Mouse (Mus musculus) neutrophil, adult 65 days (primary cell): ENCODE results near the gene Ifi211. TPM values are rescaled to one million over a fixed set of nuclear protein-coding genes. Genes with fewer than 3 reads are reported as not detected.

Experiments used
- total RNA-seq: library from RNA; stranded (reverse); gene quantifications from 2 replicates; pipeline ENCODE4 v1.2.4, GENCODE M21; 2023

Gene Ifi211
- 7.9 and 12.3 TPM in 2 replicates for total RNA-seq

DNA sequence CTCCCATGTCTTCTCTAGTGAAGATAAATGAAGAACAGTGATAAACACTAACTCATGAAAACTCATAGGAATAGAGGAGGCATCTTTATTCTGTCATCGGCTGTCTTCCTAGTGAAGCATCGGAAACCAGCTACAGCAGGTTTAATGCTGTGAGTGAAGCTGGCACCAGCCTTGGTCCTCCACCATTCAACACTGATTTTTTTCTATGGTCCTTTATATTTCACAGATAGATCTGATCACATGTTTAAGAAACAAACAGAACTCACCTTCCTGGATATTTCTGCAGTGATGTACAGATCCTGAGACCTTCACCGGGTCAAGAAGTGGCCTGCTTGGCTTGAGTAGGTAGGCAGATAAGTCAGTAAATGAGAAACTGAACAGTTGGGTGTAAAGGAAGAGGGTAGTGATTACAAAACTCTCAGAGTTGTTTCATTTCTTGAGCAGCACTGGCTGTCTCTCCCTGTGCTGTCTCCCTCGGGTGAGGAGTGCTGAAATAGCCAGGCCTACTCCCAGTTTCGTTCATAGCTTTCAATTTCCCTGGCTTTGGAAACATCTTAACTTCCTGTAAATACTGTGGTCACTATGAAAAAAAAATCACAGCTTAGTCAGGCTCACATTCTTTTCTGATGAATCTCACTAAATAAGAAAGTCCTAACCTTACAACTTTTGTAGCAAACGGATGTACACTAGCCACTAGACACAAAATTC lies at the start of gene Ifi211:
Gene Ifi211 (minus strand): TSS at position 499 of the 708 bp plus-strand sequence.

DNA sequence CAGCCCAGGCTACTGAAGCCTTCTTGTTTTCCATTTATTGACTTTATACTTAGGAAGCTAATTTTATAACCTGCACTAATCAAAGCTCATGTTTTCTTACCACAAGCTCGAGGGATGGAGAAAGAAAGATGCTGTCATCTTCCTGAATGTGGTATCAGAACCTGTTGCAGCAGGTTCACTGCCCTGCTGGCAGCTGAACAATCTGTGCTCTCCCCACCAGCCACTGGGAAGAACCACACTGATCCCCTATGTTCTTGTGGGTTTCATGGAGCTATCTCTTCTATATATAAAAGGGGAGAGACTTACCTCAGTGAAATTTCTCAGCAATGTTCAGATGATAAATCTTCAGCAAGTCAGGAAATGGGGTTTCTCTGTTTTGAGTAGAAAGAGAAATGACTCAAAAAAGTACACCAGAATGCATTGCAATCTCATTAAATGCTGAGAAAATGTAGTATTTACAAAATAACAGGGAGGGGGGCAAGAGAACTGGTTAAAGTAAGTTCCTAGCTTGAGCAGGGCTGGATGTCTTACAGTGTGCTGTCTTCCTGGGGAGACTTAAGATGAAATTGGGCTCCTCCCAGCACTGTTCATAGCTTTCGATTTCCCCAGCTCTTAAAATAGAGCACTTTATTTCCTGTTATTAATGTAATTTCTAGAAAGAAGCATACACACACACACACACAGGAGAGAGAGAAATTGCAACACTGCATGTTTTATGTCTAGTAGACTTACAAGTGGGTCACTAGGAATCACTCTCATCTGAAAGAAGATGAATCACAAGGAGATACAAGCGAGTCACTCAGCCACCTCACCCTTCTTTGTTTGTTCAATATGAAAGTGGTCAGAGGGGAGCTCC lies 29.3 kb upstream of the Ifi211 start, which contains the start of the genes Mndal and Ifi203:
Gene Mndal (minus strand): TSS at position 568 of the 856 bp plus-strand sequence.
Gene Ifi203 (minus strand): TSS at position 749 of the 856 bp plus-strand sequence.

Other genes with a start within 250 kb of the Ifi211 start
- gene Ifi208, start 239.4 kb downstream of the Ifi211 start, total RNA-seq, result 0.60 and 1.0 TPM in 2 replicates
- gene Ifi207, start 171.3 kb downstream of the Ifi211 start, total RNA-seq, result 7.8 and 20.1 TPM in 2 replicates
- 17.8 and 32.9 TPM in 2 replicates for gene Ifi204, start 146.1 kb downstream of the Ifi211 start, total RNA-seq
- 30.7 and 32.2 TPM in 2 replicates for gene Mndal, start 29.4 kb upstream of the Ifi211 start, total RNA-seq
- gene Ifi203, start 29.6 kb upstream of the Ifi211 start, total RNA-seq, result 15.4 and 23.1 TPM in 2 replicates
- not detected in 2 replicates for gene Ifi202b, start 69.7 kb upstream of the Ifi211 start, total RNA-seq
- gene Ifi205, start 118.8 kb upstream of the Ifi211 start, total RNA-seq, result 2.4 and 6.3 TPM in 2 replicates
- not detected in 2 replicates for gene Olfr433, start 127.7 kb upstream of the Ifi211 start, total RNA-seq
- not detected in 2 replicates for gene Olfr432, start 136.2 kb upstream of the Ifi211 start, total RNA-seq
- gene Olfr430, start 153.6 kb upstream of the Ifi211 start, total RNA-seq, result not detected in 2 replicates
- not detected in 2 replicates for gene Olfr429, start 171.3 kb upstream of the Ifi211 start, total RNA-seq
- not detected in 2 replicates for gene Olfr427, start 183.8 kb upstream of the Ifi211 start, total RNA-seq
- not detected in 2 replicates for gene Olfr231, start 208.1 kb upstream of the Ifi211 start, total RNA-seq
- gene Olfr424, start 218.5 kb upstream of the Ifi211 start, total RNA-seq, result not detected in 2 replicates
- not detected in 2 replicates for gene Olfr420, start 242.6 kb upstream of the Ifi211 start, total RNA-seq